Mouse (Mus musculus): ENCODE data around the gene Gm6367. TPM values are rescaled to one million over a fixed set of nuclear protein-coding genes. Genes with fewer than 3 reads are reported as not detected.
"Not testable (repeated sequence)": the region's sequence is repeated elsewhere in the genome, so short reads cannot be mapped to it uniquely, and the experiment has no call there.

The Gm6367 gene
- not detected in 2 replicates for polyA plus RNA-seq (2014; fragmentation: Nextera tagmentation; extraction: Ambion mirVana)

DNA sequence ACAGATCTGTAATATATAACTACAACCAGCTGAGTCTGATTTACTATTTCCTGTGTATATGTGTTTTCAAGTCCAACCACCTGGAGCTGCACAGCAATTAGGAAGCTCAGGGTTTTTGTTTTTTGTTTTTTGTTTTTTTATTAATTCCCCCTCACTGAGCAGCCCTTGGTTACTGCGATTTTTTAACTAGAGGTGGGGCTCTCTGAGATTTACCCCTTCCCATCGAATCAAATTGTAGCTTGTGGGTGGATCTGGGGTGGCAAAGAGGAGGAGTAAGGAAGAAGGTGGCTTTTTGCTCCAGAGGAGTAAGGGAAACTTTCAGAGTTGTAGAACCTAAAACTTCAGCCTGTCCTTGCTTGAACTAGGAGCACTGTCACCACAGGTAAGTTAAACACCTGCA is at the start of gene Gm6367:
TSS of gene Gm6367 (plus strand) at position 301 of the 400 bp plus-strand sequence.
- not testable (repeated sequence) for H3K4me1 ChIP-seq (ENCODE audit: control insufficient read depth, insufficient read depth, low read length); H3K9me3 ChIP-seq (ENCODE audit: control insufficient read depth, low read depth, low read length); H3K4me3 ChIP-seq (ENCODE audit: low read depth, low read length); H3K27ac ChIP-seq (ENCODE audit: low read length); H3K36me3 ChIP-seq (ENCODE audit: control insufficient read depth, insufficient read depth, low read length); H3K4me2 ChIP-seq (replicated peaks; ENCODE audit: low read depth, low read length); ATAC-seq (ENCODE audit: insufficient number of reproducible peaks, insufficient read depth, low FRiP score, low read depth); H3K9ac ChIP-seq (replicated peaks; ENCODE audit: low read depth, low read length); H3K27me3 ChIP-seq (ENCODE audit: control insufficient read depth, insufficient read depth, low read length)
- no CpG with 5 or more reads among the region's 2 CpGs for WGBS

Other genes starting within 250 kb of the Gm6367 start
- gene Gm3183, start 123.2 kb upstream of the Gm6367 start, polyA plus RNA-seq (2014; fragmentation: Nextera tagmentation; extraction: Ambion mirVana): not detected in 2 replicates
- not detected in 2 replicates for gene Gm7942, start 118.3 kb downstream of the Gm6367 start, polyA plus RNA-seq (2014; fragmentation: Nextera tagmentation; extraction: Ambion mirVana)
- gene Gm16513, start 194.0 kb downstream of the Gm6367 start, polyA plus RNA-seq (2014; fragmentation: Nextera tagmentation; extraction: Ambion mirVana): not detected in 2 replicates

All from stomach, embryonic 14.5 days (tissue).